Mouse (Mus musculus) myocyte (in vitro differentiated cells): ENCODE results near the gene Hyal4. TPM values are rescaled to one million over a fixed set of nuclear protein-coding genes. Genes with fewer than 3 reads are reported as not detected.

Experiments
- H3K27me3 ChIP-seq: one replicate; pipeline ENCODE4 v1.6.1; 2011; ENCODE audit not compliant: control insufficient read depth, insufficient read depth, insufficient read length
- H3K36me3 ChIP-seq: one replicate; pipeline ENCODE4 v1.6.1; 2011; ENCODE audit not compliant: control insufficient read depth, insufficient read depth
- H3K4me2 ChIP-seq: one replicate; pipeline ENCODE4 v1.6.1; 2011; ENCODE audit warnings: low read depth, control low read depth
- H3K4me3 ChIP-seq: one replicate; pipeline ENCODE4 v1.5.1; 2011; ENCODE audit warnings: mild to moderate bottlenecking, control low read depth, moderate library complexity
- H3K79me2 ChIP-seq: one replicate; pipeline ENCODE4 v1.6.1; 2011; ENCODE audit not compliant: control insufficient read depth, insufficient read depth
- H3ac ChIP-seq: one replicate; pipeline ENCODE4 v1.6.1; 2011; ENCODE audit not compliant: control insufficient read depth, insufficient read length
- CEBPB ChIP-seq: IDR thresholded peaks from 2 replicates; pipeline ENCODE4 v1.6.1; 2011; ENCODE audit warnings: mild to moderate bottlenecking, moderate library complexity; ENCODE audit not compliant: poor library complexity, insufficient read depth, severe bottlenecking
- E2F4 ChIP-seq: IDR thresholded peaks from one replicate; pipeline ENCODE4 v1.6.1; 2011; ENCODE audit warnings: mild to moderate bottlenecking, control low read depth, moderate library complexity; ENCODE audit not compliant: insufficient read depth
- MAX ChIP-seq: IDR thresholded peaks from one replicate; pipeline ENCODE4 v1.6.1; 2011; ENCODE audit warnings: low read depth, mild to moderate bottlenecking, control low read depth
- MYOD1 ChIP-seq, 3 experiments: IDR thresholded peaks; one replicate each; pipeline ENCODE4 v1.6.1; 2011; ENCODE audit warnings: control low read depth in 2 of 3, low read depth in 2 of 3, mild to moderate bottlenecking in 2 of 3, moderate library complexity in 1 of 3; ENCODE audit not compliant: insufficient read length in 2 of 3, control insufficient read depth in 1 of 3
- MYOG ChIP-seq, 3 experiments: IDR thresholded peaks; one replicate each; pipeline ENCODE4 v1.6.1; 2011; ENCODE audit warnings: control low read depth in 2 of 3, low read depth in 2 of 3, mild to moderate bottlenecking in 2 of 3; ENCODE audit not compliant: insufficient read length in 2 of 3, control insufficient read depth in 1 of 3, insufficient read depth in 1 of 3
- POLR2A ChIP-seq: IDR thresholded peaks from one replicate; pipeline ENCODE4 v1.6.1; 2011; ENCODE audit warnings: low read depth, mild to moderate bottlenecking, control low read depth, moderate library complexity; ENCODE audit not compliant: insufficient read length
- POLR2AphosphoS2 ChIP-seq: IDR thresholded peaks from one replicate; pipeline ENCODE4 v1.6.1; 2011; ENCODE audit warnings: low read depth, control low read depth; ENCODE audit not compliant: insufficient read length
- REST ChIP-seq: IDR thresholded peaks from one replicate; pipeline ENCODE4 v1.6.1; 2011; ENCODE audit warnings: mild to moderate bottlenecking, control low read depth, moderate library complexity; ENCODE audit not compliant: insufficient read depth, insufficient read length
- SRF ChIP-seq: IDR thresholded peaks from one replicate; pipeline ENCODE4 v1.6.1; 2011; ENCODE audit warnings: low read depth; ENCODE audit not compliant: control insufficient read depth, insufficient read length
- TCF12 ChIP-seq: IDR thresholded peaks from one replicate; pipeline ENCODE4 v1.6.1; 2011; ENCODE audit warnings: mild to moderate bottlenecking, control low read depth; ENCODE audit not compliant: poor library complexity, insufficient read depth, severe bottlenecking
- TCF3 ChIP-seq: IDR thresholded peaks from one replicate; pipeline ENCODE4 v1.6.1; 2011; ENCODE audit warnings: low read depth, control low read depth; ENCODE audit not compliant: insufficient read length
- USF1 ChIP-seq: IDR thresholded peaks from one replicate; pipeline ENCODE4 v1.6.1; 2011; ENCODE audit warnings: low read depth, mild to moderate bottlenecking, control low read depth, moderate library complexity
- polyA plus RNA-seq: library from polyadenylated mRNA; unstranded; fragments of >200 nt; fragmentation: generic; extraction: Trizol; gene quantifications from one replicate; pipeline ENCODE4 v1.2.1, GENCODE M21; 2012; ENCODE audit warnings: missing spikeins

Hyal4 gene
- polyA plus RNA-seq, 1 experiment: 0.01 TPM

DNA sequence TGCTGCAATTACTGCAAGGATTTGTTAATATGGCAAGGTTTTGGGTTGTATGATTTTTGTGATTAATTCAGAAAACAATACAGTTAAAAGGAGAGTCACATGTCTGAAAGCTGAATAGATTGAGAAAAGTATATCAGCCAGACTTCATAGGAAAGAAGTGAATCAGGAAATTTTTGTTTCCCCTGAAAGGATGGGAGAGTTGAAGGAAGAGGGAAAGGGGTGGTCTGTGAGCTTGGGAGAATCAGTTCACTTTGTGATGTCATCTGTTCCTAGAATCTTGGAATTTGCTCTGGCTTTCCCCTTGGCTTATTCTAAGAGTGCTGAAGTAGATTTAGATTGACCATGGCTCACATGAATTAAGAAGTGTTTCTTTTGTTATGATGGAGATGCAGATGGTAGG, 42.8 kb downstream of the Hyal4 start, which contains the start of gene Spam1:
TSS of gene Spam1 (plus strand) at position 301 of the 400 bp plus-strand sequence.
- Histone ChIP-seq H3ac (no peak within 1 kb of the TSS), H3K36me3 (no peaks in the 10 kb centered on the region), H3K4me2 (no peak within 1 kb of the TSS), H3K27me3 (no peaks in the 10 kb centered on the region), H3K4me3 (no peak within 1 kb of the TSS), H3K79me2 (no peaks in the 10 kb centered on the region)
- TF ChIP-seq MYOD1 (IDR thresholded peaks at IDR 0.05; ENCODE audit: control insufficient read depth in 1 of 3, insufficient read length in 2 of 3, low read depth in 2 of 3): no peak
- no peak for TF ChIP-seq MAX
- TF ChIP-seq TCF3: no peak
- no peak for TF ChIP-seq SRF
- no peak for TF ChIP-seq REST
- no peak for TF ChIP-seq TCF12
- no peak for TF ChIP-seq USF1
- no peak for TF ChIP-seq POLR2AphosphoS2
- no peak for TF ChIP-seq CEBPB
- TF ChIP-seq MYOG (IDR thresholded peaks at IDR 0.05; ENCODE audit: control insufficient read depth in 1 of 3, insufficient read depth in 1 of 3, insufficient read length in 2 of 3, low read depth in 2 of 3): no peak
- no peak for TF ChIP-seq POLR2A
- no peak for TF ChIP-seq E2F4

Other genes with a start within 250 kb of the Hyal4 start
- gene Iqub, start 233.3 kb upstream of the Hyal4 start, polyA plus RNA-seq: not detected
- 234 TPM for gene Ndufa5, start 220.3 kb upstream of the Hyal4 start, polyA plus RNA-seq
- 0.16 TPM for gene Asb15, start 220.2 kb upstream of the Hyal4 start, polyA plus RNA-seq
- 33.6 TPM for gene Lmod2, start 150.6 kb upstream of the Hyal4 start, polyA plus RNA-seq
- 10.8 TPM for gene Wasl, start 83.3 kb upstream of the Hyal4 start, polyA plus RNA-seq
- gene Hyal6, start 15.1 kb upstream of the Hyal4 start, polyA plus RNA-seq: 0.07 TPM
- gene Spam1, start 42.9 kb downstream of the Hyal4 start, polyA plus RNA-seq: not detected
- not detected for gene Hyal5, start 109.7 kb downstream of the Hyal4 start, polyA plus RNA-seq
- gene Tmem229a, start 208.0 kb downstream of the Hyal4 start, polyA plus RNA-seq: not detected